Mouse (Mus musculus) G1E (cell line): ENCODE results near the gene Olfr279.

Experiments used
- CTCF ChIP-seq: IDR thresholded peaks from 2 replicates; pipeline ENCODE4 v1.5.1; 2012; ENCODE audit warnings: low read depth, low read length, inconsistent platforms, mixed read lengths
- POLR2AphosphoS5 ChIP-seq: IDR thresholded peaks from 2 replicates; pipeline ENCODE4 v1.6.1; 2012; ENCODE audit warnings: low read depth, low read length, inconsistent platforms; ENCODE audit not compliant: insufficient replicate concordance
- TAL1 ChIP-seq: conservative IDR thresholded peaks from 2 replicates; pipeline ENCODE4 v1.6.1; 2012; ENCODE audit warnings: low read depth, low read length, inconsistent platforms, mixed read lengths

GRCm38 (mm10) chr15:98479568-98480102 lies 12.6 kb upstream of the Olfr279 start:
- TF ChIP-seq CTCF (no peak), TAL1 (no peak), POLR2AphosphoS5 (no peak)
